Mouse (Mus musculus): ENCODE results near the gene Coq8a. TPM values are rescaled to one million over a fixed set of nuclear protein-coding genes. Genes with fewer than 3 reads are reported as not detected.

Gene Coq8a
- 830 and 1,043 TPM in 2 replicates for total RNA-seq (2021)
- long read RNA-seq, experiment 1, full-length matches to known transcripts: 513 of 605 reads
- long read RNA-seq, experiment 1, partial matches to known transcripts: 53 of 605 reads
- long read RNA-seq, experiment 1, other reads (novel, unspliced or antisense): 39 of 605 reads
- long read RNA-seq, experiment 2, full-length matches to known transcripts: 450 of 570 reads
- long read RNA-seq, experiment 2, partial matches to known transcripts: 58 of 570 reads
- long read RNA-seq, experiment 2, other reads (novel, unspliced or antisense): 62 of 570 reads

DNA sequence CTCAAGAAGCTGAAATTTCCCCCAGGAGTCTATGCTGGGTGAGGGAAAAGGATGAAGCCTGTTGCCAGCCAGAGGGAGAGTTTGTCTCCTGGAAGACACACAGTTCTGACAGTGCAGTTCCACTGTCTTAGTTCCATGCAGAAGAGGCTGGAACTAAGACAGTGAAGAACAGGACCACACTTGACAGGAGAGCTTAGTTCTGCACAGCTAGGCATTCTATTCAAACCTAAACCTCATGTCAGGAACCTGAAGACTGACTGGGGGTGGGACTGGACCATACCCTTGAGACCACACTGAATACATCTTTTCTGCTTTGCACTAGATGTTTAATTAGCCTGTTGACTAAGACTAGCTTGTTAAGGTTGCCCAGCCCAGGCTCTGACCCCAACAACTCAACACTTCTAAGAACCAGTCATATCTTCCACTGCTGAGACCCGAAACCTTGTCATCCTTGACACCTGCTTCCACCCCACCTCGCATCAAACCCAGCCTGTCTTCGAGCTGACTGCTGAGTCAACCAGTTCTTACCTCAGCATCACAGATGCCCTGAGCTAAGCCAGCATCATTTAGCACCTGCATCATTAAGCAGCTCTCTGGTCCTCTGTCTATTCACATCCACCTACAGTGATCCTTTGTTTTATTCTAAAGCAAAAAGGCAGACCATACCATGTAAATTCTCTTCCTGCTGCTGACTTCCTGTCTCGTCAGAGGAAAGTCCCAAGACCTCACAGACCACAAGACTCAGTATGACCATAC lies at the start of gene Coq8a:
Coq8a (minus strand) TSS at position 644 of the 756 bp plus-strand sequence.
- no peak for DNase-seq

- DNase-seq: no peak
Measured at GRCm38 (mm10) chr1:180248593-180249146, 49.3 kb upstream of the Coq8a start.

- DNase-seq: no peak
Measured at GRCm38 (mm10) chr1:180247901-180248300, 48.5 kb upstream of the Coq8a start.

DNA sequence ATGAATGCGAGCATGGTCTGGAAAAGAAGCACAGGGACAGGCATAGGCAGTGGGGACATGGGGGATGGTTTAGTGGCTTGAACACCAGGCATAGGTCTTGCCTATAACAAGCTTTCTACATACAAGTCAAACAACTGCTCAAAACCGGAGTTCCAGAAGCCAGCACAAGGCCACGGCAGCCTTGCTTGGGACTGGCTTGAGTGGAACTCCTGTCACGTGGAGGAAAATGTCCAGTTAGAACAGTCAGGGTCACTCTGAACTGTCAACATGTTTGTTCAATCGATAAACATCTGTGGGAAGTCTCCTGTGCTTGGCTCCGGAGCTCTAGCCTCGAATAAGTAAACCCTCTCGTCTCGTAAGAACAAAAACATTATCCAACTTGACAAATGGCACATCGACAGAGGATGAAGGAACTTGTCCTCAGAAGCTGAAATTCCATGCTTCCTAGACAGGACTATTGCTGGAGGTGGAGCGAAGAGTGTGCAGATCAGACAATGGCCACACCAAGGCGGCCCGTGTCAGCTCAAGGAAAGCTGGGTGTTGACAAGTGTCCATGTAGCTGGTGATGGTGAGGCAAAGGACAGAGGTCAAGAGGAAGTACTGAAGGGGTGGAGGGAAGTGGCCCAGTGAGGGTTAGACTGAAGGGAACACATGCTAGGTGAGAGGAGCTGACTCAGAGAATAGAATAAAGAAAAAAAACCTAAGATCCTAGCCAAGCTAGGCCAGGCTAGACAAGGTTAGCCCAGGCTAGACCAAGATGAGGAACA lies 46.5 kb upstream of the Coq8a start:
- DNase-seq: peak; percentile 55

GRCm38 (mm10) chr1:180231729-180232128 lies 32.3 kb upstream of the Coq8a start:
- DNase-seq: no peak

GRCm38 (mm10) chr1:180230580-180230979 lies 31.2 kb upstream of the Coq8a start:
- DNase-seq: no peak

GRCm38 (mm10) chr1:180229906-180230305 lies 30.5 kb upstream of the Coq8a start:
- no peak for DNase-seq

- DNase-seq: no peak
Measured at GRCm38 (mm10) chr1:180228854-180229253, 29.5 kb upstream of the Coq8a start.

GRCm38 (mm10) chr1:180226766-180227165 lies 27.4 kb upstream of the Coq8a start:
- DNase-seq: no peak

DNA sequence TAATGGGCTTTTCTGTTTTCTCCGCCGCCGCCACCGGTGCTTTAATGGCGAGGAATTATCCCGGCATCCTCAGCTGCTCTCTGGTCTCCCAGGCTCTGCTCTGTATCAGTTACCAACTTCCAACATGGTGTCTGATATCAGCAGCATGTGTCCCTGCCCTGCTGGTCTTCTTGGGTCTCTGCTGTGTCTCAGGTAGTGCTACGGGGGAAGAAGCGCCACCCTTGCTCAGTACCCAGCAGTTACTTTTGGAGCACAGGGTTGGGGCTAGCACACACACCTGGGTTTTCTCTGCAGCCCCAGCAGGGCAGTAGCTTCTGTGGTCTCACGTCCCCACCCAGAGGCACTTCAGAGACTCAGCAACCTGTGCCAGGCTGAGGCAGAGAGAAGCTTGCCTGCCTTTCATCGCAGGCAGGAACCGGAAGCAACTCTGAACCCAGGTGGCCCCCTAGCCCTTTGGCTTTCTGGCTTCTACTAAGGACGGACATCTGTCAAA lies 26.9 kb upstream of the Coq8a start:
- peak; percentile 43 for DNase-seq

- peak; percentile 85 for DNase-seq
Measured at GRCm38 (mm10) chr1:180225500-180226220, 26.3 kb upstream of the Coq8a start.

DNA sequence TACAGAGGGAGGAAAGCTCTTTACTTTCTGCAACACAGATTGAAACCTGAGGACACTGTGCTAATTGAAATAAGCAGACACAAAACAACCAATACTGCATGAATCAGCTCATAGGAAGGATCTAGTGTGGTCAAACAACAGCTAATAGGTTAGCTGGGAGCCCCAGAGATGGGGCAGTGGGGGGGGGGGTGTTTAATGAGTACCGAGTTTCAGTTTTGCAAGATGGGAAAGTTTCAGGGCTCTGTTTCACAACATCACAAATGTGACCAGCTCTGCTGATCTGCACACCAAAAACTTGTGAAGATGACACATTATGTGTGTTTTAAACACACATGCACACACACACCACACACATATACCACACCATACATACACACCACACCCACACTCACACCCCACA lies 22.6 kb upstream of the Coq8a start:
- DNase-seq: no peak

DNA sequence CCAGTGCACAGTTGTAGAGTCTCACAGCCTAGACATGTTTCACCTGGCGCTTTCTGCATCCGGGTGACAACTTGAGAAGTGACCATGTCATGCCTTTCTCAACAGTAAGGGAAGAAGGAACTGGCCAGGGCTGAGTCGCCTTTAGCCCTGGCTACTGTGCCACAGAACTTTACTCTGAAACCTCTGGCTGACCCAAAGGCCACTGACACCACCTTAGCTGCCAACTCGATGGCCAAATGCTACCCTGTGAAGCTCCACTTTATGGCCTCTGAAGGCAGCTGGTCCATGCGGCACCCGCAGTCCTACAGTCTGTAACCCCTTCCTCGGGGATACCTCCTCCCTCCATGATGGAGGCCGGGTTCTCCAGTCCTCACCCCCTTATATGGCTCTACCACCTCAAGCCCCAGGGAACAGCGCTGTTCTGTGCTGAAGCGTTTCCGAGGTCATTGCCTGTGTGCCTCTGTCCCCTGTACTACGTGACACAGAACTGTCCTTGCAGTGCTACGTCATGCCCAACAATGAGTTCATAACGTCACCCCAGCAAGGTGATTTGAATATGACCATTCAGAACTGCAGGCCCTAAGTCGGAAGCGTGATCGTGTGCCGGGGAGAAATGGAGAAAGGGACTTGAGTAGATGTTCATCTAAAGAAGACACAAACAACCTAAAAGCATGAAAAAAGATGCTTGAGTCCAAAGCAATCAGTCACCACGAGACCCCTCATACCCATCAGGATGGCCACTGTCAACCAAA lies 21.6 kb upstream of the Coq8a start:
- DNase-seq: peak; percentile 37

DNA sequence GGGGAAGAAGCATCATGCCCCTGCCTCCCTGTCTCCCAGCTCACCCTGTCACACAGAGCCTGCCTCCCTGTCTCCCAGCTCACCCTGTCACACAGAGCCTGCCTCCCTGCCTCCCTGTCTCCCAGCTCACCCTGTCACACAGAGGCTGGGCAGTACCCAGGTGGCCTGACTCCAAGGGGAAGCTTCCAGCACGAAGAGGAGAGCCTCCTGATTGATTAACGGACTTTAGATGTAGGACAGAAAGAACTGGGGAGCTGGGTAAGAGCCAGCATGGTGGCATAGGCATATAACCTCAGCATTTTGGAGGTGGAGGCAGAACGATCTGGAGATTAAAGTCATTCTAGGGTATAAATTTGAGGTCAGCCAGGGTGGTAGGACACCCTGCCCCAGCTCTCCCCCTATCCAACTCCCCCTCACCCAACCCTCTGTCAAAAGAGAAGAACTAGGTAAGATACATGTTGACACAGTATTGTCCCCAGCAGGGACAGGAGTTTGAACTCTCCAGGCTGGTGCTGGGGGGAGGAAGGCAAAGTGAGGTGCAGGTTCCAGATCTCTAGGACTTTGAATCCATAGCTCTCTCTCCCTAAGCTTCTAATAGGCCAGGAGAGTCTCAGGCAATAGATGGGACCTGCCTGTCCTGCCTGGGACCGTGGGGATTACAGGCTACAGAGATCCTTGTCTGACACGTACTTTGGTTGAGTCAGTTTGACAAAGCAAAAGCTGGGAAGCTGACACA lies 17.3 kb upstream of the Coq8a start:
- no peak for DNase-seq

GRCm38 (mm10) chr1:180215044-180215443 lies 15.6 kb upstream of the Coq8a start:
- peak; percentile 82 for DNase-seq

DNA sequence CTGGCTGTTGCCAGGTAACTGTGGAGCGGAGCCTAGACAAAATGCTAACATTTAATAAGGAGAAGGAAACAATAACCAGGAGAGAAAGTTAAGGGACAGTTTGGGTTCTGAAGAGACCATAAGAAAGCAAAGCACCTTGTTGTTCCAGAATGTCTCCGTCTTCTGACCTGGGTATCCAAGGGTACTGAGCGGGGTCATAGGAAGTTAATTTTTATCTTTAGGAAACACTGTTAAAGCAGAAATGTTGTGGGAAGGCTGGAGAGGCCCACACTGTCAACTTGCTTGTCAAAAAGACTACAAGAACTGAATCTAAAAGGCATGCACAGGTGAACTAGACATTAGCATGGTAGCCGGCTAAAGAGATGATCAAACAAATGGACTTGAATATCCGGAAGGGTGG lies 13.5 kb upstream of the Coq8a start:
- no peak for DNase-seq

- DNase-seq: peak; percentile 56
Measured at GRCm38 (mm10) chr1:180210781-180211271, 11.4 kb upstream of the Coq8a start.

- DNase-seq: peak; percentile 84
Measured at GRCm38 (mm10) chr1:180210031-180210432, 10.6 kb upstream of the Coq8a start.

DNA sequence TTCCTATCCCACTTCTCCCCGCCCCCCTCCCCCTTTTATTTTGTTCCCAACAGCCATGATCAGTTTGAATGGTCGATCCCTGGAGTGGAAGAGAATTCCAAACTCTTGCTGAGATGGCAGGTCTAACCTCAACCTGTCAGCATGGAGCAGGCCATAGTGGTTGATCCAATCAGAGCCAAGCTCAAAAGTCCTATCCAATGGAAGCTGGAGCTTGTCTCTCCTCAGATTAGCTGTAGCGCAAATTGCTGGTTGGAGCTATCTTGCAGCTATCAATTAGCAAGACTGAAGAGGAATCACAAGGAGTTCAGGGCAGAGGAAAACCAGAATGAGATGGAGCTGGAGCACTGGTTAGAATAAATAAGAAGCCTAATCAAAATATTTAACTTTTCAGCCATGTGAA lies 9.0 kb upstream of the Coq8a start:
- DNase-seq: no peak

DNA sequence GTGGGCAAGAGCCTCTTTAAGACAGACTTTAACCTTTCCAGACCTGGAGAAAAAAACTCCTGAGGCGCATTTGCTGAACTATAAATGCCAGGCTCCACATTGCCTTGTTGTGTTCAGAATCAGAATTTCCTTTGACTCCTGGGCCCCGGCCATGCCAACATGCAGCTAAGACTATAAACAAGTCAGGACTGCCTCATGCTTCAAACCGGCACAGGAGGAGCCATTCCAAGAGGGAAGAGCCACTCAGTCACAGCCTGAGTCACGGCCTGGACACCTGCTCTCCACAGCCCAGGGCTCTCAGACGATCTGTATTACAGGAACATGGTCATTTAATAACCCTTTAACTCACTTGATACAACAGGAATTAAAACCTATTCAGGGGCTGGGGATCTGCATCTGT lies 1.3 kb upstream of the Coq8a start:
- DNase-seq: no peak

Measured in adrenal gland, postnatal 14 days (tissue).